Mouse (Mus musculus) cerebellum, postnatal 4 days (tissue): ENCODE data around the gene Cdkn2aip.

Experiments used
- DNase-seq, 2 experiments: peaks; one replicate each; pipeline ENCODE4 v3.0.0; 2022; ENCODE audit warnings: low spot score in 2 of 2, mixed read lengths in 1 of 2

Cdkn2aip gene

GRCm38 (mm10) chr8:47713761-47714745, at the start of gene Cdkn2aip:
TSS of gene Cdkn2aip (minus strand) at chr8:47713932.
- peak; percentile 91 to 96 for DNase-seq

DNA sequence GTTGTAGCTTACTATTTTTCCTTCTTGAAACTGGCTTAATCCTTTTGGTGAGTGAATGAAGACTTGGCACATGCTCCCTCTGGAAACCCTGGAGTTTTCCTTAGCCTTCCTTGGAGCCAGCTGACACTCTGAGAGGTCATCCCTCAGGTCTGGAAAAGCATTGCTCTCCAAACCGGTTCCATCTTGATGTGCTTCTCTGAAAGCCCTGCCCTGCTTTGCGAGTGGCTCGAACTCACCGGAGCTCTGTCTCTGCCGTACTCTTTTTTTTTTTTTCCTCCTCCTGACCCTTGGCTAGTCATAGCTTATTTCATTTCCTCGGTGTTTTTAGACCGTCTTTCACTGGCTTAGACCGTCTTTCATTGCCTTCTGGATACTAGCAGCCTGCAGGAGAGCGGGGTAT, 49.5 kb upstream of the Cdkn2aip start:
- no peak for DNase-seq

DNA sequence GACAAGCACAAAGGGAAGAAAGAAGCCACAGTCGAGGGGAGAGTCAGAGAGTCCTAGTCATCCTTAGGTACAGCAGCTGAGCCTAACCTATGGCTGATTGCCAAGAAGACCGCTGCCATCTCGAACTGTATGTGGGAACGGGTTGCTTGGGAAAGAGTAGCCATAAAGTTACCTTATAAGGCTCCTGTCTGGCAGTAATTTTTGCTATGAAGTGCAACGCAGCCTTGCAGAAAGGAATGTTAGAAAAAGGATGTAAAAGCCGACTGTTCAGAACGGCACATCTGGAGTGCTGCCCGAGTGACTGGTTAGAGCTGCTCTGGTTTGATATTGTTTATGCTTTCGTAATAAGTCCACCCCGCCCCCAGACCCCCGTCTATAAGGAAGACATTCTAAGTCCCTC, 47.0 kb upstream of the Cdkn2aip start:
- DNase-seq, result no peak

- DNase-seq, result no peak
These were observed 46.5 kb upstream of the Cdkn2aip start for GRCm38 (mm10) chr8:47760186-47760585.

- no peak for DNase-seq
These were observed 39.4 kb upstream of the Cdkn2aip start for GRCm38 (mm10) chr8:47753121-47753520.

GRCm38 (mm10) chr8:47750096-47750495, 36.4 kb upstream of the Cdkn2aip start:
- DNase-seq, result no peak

GRCm38 (mm10) chr8:47749491-47749890, 35.8 kb upstream of the Cdkn2aip start:
- DNase-seq, result no peak

DNA sequence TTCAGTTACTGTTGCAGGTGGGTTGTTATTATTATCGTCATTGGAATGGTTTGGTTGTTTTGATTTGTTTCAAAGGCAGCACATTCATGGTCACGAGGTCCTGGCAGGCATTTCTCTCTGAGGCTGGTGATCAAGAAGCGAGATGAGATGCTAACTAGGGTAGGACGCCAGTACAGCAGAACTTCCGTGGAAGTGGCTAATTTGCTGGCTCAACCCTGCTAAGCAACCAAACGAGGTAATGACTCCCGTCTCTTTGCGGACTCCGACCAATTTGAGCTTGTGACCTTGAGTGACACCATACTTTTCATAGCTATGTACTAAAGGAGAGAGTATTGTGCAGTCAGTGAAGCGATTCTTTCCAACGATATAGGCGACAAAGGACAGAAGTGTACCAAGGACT, 32.6 kb upstream of the Cdkn2aip start:
- DNase-seq, result no peak

DNA sequence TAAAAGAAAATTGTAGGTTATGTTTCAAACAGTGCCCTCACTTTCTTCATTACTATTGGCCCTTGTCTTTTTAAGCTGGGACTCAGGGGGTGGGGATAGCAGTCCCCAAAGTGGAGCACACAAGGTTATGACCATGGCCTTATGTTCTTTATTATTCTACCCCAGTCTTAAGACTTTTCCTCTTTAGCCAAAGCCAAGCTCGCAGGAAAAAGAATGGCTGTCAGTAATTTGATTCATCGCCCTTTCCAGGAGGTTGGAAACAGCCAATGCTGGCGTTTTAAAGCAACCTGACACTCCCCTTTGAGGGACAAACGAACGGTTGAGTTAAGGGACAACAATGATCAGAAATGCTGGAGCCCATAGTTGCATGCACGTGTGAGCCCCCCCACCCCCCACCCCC, 32.1 kb upstream of the Cdkn2aip start:
- DNase-seq, result no peak

- no peak for DNase-seq
These were observed 31.1 kb upstream of the Cdkn2aip start for GRCm38 (mm10) chr8:47744803-47745202.

DNA sequence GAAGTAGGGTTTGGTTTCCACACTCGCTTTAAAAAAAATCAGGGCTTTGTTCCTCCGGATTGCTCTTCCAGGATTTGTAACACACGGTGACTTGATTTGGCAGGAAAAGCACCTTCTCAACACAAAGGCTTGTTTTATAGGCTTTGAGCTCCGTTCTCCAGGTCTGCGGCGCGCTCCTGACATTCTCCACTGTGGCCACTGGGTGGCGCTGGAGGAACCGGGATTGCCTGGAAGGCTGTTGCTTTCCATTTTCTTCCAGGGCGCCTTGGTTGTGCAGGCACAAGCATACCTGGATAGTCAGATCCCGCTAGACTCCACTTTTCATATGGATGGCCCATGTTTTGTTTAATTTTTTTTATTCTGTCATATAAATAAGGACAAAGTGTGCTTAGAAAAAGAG, 29.7 kb upstream of the Cdkn2aip start:
- DNase-seq, result peak; percentile 85 to 91

- no peak for DNase-seq
These were observed 29.3 kb upstream of the Cdkn2aip start for GRCm38 (mm10) chr8:47742992-47743391.

DNA sequence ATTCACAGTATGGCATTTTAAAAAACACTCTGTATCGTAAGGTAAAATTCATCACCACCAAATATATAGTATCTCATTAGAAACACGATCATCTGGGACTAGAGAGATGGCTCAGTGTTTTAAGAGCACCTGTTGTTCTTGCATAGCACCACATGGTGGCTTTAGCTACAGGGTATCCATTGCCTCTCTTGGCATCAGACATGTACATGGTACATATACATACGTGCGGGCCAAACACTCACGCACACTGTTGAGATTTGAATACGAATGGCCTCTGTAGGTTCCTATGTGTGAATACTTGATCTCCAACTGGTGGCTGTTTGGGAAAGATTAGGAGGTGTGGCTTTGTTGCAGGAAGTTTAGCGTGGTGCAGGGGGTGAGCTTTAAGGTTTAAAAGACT, 28.6 kb upstream of the Cdkn2aip start:
- no peak for DNase-seq

- peak in 1 of 2 experiments; percentile 23 for DNase-seq
These were observed 23.4 kb upstream of the Cdkn2aip start for GRCm38 (mm10) chr8:47737120-47737519.

- no peak for DNase-seq
These were observed 15.6 kb upstream of the Cdkn2aip start for GRCm38 (mm10) chr8:47729324-47729723.

GRCm38 (mm10) chr8:47726945-47727344, 13.2 kb upstream of the Cdkn2aip start:
- DNase-seq, result no peak

- no peak for DNase-seq
These were observed 7.9 kb upstream of the Cdkn2aip start for GRCm38 (mm10) chr8:47721609-47722008.

DNA sequence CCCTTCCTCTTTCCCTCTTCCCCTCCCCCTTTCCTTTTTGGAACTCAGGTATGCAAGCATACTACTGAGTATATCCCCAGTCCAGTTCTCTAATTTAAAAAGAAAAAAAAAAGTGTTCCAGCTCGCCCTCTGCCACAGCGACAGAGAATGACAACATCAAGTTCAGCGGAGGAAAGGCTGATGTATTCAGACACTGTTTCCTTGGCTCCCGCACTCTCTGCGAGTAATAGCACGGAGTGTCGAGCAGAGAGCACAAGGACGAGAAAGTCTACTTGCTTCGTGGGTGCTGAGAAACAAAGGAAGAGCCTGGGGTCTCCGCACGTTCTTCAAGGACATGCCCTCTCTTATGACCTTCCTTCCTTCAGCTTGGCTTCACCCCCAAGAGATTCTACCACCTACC, 4.9 kb upstream of the Cdkn2aip start:
- no peak for DNase-seq

DNA sequence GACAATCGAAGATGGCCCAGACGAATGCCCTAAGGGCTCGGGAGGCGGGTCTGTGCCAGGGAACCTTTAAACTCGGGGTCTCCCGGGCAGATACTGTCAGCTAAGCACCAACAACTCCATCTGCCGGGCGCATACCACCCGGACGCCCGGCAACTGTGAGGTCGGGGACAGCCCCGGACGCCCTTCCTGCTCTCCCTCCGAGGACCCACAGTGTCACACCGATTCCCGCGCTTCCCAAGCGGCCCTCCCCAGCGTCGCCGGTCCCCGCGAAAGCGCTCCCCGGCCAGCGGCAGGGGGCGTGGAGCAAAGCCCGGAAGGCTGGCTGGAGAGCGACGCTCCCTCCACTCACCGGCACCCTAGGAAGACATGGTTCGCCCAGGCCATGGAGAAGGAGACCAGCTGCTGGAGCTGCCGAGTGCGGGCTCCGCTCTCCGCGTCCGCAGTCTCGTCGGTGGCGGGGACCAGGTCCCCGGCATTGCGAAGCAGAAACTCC, 515 bp downstream of the Cdkn2aip start:
- DNase-seq, result peak in 1 of 2 experiments; percentile 24

- no peak for DNase-seq
These were observed 5.6 kb downstream of the Cdkn2aip start for GRCm38 (mm10) chr8:47708106-47708505.

DNA sequence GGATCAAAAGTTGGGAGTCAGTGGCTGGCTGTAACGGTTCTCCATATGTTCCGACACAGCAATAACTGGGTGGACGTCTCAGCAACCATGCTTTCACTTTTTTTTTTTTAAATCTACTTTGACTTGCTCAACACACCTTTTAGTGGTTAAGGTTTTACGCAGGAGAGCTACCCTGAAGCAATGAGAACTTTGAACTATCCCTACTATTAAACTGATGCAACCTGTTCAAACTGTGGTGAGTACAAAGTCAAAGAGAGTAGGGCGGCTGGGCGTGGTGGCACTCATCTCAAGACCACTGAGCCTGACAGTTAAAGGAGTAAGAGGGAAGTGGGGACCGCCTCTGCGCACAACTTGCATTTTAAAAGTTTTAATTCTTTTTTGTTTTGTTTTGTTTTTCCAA, 7.0 kb downstream of the Cdkn2aip start:
- DNase-seq, result no peak

DNA sequence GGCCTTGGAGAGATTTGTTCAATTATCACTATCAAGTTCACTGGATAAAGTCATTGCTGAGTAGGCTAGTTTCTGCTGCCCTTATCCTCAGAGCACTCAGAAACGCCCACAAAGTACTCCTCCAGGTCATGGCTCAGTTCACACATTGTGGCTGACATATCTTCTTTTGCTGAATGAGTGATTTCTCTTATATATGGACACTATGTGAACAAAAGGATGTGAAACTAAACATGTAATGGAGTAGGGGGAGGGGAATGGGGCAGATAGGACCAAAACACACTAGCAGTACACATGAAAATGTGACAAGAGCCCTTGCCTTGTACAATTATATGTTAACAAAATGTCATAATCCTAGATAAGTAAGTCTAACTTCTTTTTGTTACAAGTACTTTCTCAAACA, 11.4 kb downstream of the Cdkn2aip start:
- no peak for DNase-seq

DNA sequence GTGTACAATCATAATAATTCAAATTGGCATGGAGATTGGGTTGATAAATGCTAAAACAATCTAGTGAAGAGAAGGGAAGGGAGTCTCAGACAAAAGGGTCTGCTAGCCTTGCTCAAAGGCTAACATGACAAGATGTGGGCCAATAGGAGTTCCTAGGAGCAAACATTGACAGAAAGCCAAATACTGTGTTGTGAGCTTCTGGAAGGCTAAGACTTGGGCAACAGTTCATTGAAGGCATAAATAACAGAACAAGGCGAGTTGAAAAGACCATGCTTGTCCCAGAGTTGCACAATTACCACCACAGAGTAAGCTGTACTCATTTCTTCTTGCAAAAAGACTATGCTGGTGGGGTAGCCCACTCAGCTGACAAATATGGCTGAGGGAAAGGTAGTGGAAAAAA, 16.0 kb downstream of the Cdkn2aip start:
- no peak for DNase-seq
